Mouse (Mus musculus): ENCODE results near the gene Acta1.

Acta1 gene

DNA sequence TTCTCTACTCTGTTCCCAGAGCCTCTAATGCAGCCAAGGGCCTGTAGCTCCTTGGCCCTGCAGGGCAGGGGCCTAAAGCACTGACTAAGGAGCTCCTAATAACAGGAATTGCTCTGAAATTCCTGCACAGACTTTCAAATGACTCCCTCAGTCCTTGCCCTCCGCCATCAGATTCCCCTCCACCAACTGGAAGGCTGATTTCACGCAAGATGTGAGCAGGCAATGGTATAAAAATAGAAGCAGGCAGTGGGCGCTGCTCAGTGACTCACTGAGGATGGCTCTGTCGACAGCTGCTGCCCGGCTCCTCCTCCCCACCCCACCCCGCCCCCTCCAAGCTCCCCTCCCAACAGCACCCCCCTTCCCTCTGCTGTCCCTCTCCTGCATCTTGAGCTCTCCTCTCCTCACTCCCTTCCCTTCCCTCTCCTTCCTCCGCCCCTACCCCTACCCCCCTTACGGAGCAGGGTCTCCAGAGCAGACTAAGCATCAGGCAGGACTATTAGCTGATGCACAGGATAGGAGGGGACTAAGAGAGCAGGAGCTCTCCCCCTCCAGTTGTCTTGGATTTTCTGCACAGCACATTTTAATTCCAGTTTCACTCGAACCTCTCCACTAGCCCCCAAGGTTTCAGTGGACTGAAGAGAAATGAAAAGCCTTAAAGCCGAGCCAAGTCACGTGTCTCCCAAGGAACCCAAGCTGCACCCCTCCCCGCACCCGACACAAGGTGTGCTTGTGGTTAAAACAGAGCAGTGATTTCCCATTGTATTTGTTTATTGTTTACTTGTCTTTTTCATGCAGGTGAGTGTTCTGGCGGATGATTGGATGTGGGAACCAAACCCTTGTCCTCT is 9.6 kb downstream of the Acta1 start:
- no peak for DNase-seq (ENCODE audit: low read depth in 1 of 2, low spot score in 2 of 2)

- DNase-seq (ENCODE audit: low read depth in 1 of 2, low spot score in 2 of 2): no peak
Observed at GRCm38 (mm10) chr8:123883094-123883493, 11.5 kb downstream of the Acta1 start.

DNA sequence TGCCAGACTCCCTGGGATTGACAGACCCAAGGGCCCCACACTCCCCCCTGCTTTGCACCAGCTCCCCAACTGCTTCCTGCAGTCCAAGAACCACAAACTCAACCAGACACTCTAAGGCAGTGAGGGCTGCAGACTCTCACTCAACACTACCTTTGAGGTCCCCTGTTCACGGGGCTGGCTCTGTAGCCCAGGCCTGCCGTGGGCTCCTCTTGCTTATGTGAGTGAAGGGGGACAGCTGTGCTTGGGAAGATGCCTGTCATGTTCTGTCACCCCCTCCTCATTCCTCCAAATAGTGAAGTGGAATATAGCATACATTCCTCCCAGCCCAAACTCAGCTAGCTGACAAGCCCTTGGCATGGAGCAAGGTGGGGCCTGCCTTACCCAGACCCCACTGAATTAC is 12.1 kb downstream of the Acta1 start:
- DNase-seq (ENCODE audit: low read depth in 1 of 2, low spot score in 2 of 2): no peak

- no peak for DNase-seq (ENCODE audit: low read depth in 1 of 2, low spot score in 2 of 2)
Observed at GRCm38 (mm10) chr8:123880821-123881350, 13.7 kb downstream of the Acta1 start.

DNA sequence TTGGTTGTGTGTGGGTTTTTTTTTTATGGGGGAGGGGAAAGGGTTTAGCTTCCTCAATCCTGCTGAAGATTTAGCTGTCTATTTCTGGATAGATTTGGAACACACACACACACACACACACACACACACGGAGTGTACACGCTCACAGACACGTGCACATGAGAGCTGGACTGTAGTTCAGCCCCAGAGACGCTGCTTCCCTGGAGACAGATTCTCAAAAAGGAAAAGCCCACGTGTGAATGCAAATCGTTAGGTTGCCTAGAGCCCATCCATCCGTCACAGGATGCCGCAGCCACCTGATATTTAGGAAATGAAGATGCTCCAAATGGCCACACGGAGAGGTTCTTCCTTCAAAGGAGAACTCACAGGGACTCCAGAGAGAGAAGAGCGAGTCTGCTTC is 14.3 kb downstream of the Acta1 start:
- DNase-seq (ENCODE audit: low read depth in 1 of 2, low spot score in 2 of 2): no peak

DNA sequence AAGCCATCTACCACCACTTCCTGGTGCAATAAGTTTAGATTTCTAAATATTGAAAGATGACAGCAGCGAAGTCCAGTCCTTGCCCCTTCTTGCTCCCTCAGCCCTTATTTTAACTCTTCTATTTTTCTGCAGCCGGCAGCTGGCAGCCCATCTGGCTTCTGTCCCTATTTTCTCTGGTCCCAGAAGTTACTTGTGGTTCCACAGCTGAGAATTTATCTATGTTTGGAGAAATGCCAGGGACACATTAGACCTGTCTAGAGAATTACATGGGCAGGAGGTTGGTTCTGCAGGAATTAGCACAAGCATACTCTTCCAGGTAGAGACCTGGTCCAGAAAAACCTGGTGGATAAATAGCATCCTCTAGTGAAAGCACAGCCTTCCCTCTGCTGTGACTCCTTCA is 16.7 kb downstream of the Acta1 start:
- no peak for DNase-seq (ENCODE audit: low read depth in 1 of 2, low spot score in 2 of 2)

GRCm38 (mm10) chr8:123874324-123874723 is 20.2 kb downstream of the Acta1 start:
- no peak for DNase-seq (ENCODE audit: low read depth in 1 of 2, low spot score in 2 of 2)

DNA sequence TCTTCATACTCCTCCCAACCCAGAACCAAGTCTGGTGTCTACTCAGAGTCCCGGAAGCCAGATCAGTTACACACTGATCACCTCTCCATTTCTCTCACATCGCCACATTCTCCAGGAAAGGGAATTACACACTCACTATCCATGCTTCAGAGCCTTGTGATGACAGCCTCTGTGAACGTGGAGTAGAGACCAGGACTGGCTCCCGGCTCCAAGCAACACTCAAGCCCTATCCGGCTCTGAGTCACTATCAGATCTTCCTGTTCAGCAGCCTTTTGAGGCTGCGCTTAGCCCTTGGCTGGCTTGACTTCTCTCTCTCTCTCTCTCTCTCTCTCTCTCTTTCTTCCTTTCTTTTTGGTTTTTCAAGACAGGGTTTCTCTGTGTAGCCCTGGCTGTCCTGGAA is 21.2 kb downstream of the Acta1 start:
- DNase-seq (ENCODE audit: low read depth in 1 of 2, low spot score in 2 of 2): no peak

DNA sequence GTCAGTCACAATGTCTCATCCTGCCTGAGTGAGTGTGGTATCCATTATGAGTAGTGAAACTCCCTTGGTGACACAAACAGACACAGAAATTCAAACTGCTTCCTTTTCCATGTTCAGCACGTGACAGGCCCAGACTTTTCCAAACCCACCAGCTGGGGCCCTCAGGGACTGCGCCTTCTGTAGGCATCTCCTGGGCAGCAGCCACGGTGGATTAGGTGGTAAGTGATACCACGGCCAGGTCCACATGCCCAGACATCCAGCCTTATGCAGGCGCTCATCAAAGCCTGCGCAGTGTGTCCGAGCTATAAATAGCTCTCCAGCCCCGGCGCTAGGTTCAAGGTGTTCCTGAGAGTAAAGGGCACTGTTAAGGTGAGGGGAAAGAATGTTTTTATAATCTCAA is 22.5 kb downstream of the Acta1 start:
- no peak for DNase-seq (ENCODE audit: low read depth in 1 of 2, low spot score in 2 of 2)

DNA sequence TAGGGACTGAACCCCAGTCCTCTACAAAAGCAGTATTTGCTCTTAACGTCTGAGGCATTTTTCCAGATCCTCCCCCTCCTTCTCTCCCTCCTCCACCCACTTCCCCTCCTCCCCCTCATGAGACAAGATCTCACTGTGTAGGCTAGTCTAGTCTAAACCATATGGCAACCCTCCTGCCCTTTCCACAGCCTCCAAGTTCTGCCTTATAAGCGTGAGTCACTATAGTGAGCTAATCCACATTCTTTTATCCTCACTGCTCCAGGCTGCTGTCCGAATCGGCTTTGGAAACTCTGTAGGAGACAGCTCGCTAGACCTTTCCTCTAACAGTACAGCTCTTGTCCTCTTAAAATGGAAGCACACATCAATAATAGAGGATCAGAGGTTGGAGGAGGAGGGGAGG is 27.6 kb downstream of the Acta1 start:
- DNase-seq (ENCODE audit: low read depth in 1 of 2, low spot score in 2 of 2): no peak

GRCm38 (mm10) chr8:123865786-123866185 is 28.8 kb downstream of the Acta1 start:
- DNase-seq (ENCODE audit: low read depth in 1 of 2, low spot score in 2 of 2): no peak

DNA sequence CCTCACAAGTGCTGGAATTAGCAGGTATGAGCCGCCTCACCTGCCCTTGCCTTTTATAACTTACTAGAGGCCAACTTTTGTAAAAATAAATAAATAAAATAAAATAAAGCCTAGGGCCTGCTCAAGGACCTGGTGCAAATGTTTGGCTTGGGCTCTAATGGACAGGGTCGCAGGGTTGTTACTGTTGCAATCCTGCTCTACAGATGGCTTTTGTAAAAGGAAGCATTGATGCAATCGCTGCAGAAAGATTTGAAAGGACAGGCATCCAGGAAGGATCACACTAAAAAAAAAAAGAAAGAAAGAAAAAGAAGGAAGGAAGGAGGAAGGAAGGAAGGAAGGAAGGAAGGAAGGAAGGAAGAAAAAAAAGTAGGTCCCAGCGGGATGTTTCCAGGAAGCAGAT is 34.2 kb downstream of the Acta1 start:
- no peak for DNase-seq (ENCODE audit: low read depth in 1 of 2, low spot score in 2 of 2)

DNA sequence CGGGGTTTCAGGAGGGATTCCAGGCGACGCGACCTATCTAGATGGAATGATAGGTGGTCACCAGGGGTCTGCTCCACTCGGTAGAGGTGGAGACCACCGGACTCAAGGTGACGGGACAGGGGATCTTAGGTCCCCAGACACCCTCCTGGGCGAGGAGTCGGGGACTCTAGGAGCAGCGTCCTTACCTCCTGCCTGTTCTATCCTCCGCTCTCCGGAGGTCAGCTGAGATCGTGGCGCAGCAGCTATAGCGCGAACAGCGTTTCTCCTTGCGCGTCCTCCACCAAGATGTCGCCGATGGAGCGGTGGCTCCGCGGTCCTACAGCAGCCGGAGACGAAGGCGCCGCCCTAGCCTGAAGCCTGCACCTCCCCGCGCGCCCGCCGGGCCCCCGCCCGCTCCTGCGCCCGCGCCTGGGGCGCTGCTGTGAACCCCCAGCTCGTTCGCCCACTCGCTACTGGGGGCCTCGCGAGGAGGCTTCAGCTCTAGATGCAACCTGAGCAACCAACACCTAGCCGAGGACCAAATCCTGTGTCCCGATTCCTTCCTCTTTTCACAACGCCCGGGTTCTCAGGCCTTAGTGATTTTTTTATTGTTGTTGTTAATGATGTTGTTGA is 34.8 kb downstream of the Acta1 start, which contains the start of gene Ccsap:
Gene Ccsap (minus strand): TSS at position 562 of the 612 bp plus-strand sequence.
- DNase-seq (ENCODE audit: low read depth in 1 of 2, low spot score in 2 of 2): peak in 1 of 2 experiments; percentile 31

DNA sequence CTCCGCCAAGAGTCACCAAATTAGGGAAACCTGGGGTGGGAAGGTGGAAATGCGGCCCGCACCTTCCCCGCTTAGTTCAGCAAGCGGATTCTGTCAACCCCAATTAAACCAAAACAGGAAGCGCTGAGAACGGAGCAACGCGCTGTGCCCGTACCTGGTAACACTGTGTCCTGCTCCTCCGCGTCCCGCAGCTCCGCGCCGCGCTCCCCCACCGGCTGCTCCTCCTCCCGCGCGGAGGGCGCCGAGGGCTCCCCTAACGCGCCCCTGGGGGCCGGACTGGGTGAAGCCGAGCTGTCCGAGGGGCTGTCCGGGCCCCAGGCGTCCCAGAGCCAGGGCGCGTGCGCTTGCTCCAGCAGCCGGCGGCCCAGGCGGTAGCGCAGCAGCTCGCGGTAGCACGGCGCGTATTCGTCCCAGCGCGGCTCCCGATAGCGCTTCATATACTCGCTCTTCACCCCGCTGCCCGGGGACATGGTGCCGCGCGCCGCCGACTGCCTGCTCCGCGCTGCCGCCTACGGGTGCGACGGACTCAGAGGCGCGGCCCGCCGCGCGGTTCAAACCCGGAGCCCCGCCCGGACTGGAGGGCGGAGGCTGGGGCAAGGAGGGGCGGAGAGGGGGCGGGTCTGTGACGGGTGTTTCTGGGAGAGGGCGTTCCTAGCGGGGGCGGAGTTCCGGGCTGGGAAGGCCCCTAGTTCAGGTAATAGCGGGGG is 35.5 kb downstream of the Acta1 start:
- DNase-seq (ENCODE audit: low read depth in 1 of 2, low spot score in 2 of 2): peak; percentile 68 to 83

DNA sequence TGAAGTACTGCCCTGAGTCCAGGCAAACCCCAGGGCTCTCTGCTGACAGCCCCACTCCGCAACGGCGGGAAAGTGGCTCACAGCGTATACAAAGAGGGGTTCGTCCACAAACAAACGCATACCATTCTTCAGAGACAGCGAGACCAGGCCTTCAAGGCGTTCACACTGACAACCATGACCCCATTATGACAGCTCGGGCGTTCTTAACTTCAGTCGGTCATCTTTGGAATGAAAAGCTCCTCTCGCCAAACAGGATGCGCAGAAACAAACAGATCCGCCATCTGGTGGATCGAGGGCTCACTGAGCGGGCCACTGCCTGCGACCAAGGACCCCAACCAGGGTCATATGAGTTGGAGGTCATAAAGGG is 36.0 kb downstream of the Acta1 start:
- DNase-seq (ENCODE audit: low read depth in 1 of 2, low spot score in 2 of 2): no peak

DNA sequence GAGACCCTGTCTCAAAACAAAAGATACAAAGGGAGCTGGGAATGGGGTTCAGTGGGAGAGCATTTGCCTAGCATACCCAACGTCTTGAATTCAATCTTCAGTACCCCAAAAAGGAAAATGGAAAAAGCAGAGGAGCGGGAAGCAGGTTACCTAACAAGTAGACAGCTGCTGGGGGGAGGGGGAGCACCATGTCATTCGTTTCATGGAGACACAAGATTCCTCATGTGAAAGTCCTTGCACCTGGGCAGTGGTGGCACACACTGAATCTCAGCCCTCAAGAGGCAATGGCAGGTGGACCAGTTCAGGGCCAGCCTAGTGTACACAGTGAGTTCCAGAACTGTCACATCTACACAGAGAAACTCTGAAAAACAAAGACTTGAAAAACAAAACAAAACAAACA is 37.2 kb downstream of the Acta1 start:
- no peak for DNase-seq (ENCODE audit: low read depth in 1 of 2, low spot score in 2 of 2)

DNA sequence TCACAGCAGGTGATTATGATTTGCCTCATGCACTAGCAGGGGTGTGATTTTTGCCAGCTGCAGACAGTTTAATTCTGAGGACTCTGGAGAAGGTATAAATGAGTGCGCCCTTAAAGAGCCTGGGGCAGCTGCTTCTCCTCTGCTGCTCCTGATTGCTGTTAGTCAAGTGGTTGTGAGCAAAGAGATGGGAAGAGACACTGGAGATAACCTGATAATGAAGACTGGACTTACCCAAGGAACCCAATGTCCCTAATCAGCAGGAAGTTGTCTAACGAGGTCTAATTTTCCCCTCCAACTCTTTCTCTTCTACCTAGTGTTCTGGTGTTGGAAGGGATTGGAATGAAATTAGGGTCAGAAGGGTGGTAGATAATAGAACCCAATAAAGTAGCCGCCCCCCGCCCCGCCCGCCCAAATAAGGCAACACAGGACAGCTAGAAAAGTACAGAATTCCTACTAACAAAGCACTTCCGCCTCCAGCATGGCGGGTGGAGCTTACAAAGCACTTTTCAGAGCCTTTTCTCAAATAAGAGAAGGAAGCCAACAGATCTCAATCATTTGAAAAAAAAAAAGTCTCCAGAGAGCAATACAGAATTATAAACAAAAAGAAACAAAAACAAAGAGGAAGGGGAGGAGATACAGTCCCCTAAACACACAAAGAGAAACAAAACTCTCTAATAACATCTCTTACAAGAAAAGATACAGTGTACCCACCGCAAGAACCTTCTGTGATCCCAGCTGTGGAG is 39.6 kb downstream of the Acta1 start:
- no peak for DNase-seq (ENCODE audit: low read depth in 1 of 2, low spot score in 2 of 2)

DNA sequence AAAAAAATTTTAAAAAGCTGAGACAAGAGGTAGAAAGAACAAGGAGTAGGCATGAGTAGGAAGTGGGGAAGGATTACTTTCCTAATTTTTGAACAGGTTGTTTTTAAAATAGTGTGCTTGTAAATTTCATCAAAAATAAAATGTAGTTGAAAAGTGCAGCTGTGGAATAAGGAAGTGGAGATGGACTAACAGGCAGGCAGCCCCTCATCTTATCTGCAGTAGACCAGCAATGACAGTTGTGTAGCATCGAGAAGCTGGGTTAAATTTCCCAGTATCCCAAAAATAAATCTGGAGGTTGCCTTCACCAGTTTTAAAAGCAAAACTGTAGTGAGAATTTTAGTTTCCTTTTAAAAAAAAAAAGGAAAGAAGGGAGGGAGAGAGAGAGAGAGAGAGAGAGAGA is 40.3 kb downstream of the Acta1 start:
- DNase-seq (ENCODE audit: low read depth in 1 of 2, low spot score in 2 of 2): no peak

- no peak for DNase-seq (ENCODE audit: low read depth in 1 of 2, low spot score in 2 of 2)
Observed at GRCm38 (mm10) chr8:123851590-123851989, 43.0 kb downstream of the Acta1 start.

DNA sequence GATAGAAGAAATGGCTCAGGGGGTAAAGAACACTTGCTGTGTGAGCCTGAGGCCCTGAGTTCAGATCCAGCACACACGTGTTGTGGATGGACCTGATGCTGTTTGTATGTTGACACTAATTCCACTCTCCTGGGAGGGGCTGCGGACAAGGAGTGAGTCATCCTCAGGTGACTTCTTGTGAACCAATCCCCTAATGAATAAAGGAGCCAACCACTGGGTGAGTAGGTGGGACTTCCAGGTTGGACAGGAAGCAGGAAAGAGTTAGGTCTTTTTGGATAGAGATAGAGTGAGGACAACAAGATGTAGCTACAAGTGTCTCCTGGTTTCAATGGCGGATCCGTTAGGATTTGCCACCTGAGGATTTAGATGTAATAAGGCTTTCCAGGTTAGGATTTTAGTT is 45.2 kb downstream of the Acta1 start:
- no peak for DNase-seq (ENCODE audit: low read depth in 1 of 2, low spot score in 2 of 2)

DNA sequence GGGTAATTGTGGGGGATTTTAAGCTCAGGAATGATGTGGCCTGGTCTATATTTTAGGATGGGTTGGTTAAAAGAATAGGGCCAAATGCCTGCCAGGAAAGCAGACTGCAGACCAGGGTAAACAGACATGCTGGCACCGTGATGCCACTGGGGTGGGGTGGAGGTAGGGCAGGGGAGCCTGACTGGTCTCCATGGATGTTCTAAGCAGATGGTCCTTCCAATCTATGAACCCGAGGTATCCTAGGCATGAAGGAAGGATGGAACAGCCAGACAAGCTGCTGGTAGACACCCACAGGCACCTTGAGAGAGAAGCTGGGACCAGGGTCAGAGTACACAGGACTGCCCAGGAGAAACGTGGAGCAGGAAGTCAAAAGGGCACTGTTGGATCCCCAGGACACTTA is 47.0 kb downstream of the Acta1 start:
- no peak for DNase-seq (ENCODE audit: low read depth in 1 of 2, low spot score in 2 of 2)
